Mouse (Mus musculus): ENCODE measurements at regions not wholly inside any gene's neighbourhood (a gene's known extent, or its start where the extent isn't known, plus 50 kb on each side); places are given as distances from the start of the nearest gene placed in this dataset.

- no peaks in the 10 kb centered on the region for H3K9me3 ChIP-seq (replicated peaks)
- DNase-seq (ENCODE audit: low spot score): no peak
- no peak overlapping the region for H3K27ac ChIP-seq
- no peaks in the 10 kb centered on the region for H3K36me3 ChIP-seq
- H3K4me1 ChIP-seq: peaks cover under 1% of the 10 kb centered on the region; the same call in 1 of the 2 replicates
- no peak overlapping the region for H3K4me3 ChIP-seq
- no peaks in the 10 kb centered on the region for H3K27me3 ChIP-seq (ENCODE audit: low read depth, poor library complexity, severe bottlenecking)
- 92% methylated on average over 3 of the region's 3 CpGs for WGBS
These were observed 313.7 kb downstream of the Pdcd6ip start for GRCm38 (mm10) chr9:113394320-113394719.

- Histone ChIP-seq H3K36me3 (no peaks in the 10 kb centered on the region), H3K27me3 (ENCODE audit: low read depth, poor library complexity, severe bottlenecking) (no peaks in the 10 kb centered on the region), H3K9me3 (replicated peaks) (no peaks in the 10 kb centered on the region), H3K4me1 (peaks cover 15% of the 10 kb centered on the region), H3K27ac (no peak overlapping the region), H3K4me3 (no peak overlapping the region)
- WGBS: 89% methylated on average over 12 of the region's 12 CpGs
- DNase-seq (ENCODE audit: low spot score): no peak
These were observed 320.7 kb downstream of the Pdcd6ip start for GRCm38 (mm10) chr9:113387356-113387755.

GRCm38 (mm10) chr9:113381591-113382110 is 326.4 kb downstream of the Pdcd6ip start:
- Histone ChIP-seq H3K27ac (no peak overlapping the region), H3K4me1 (peaks cover 27% of the 10 kb centered on the region), H3K27me3 (ENCODE audit: low read depth, poor library complexity, severe bottlenecking) (no peaks in the 10 kb centered on the region), H3K9me3 (replicated peaks) (no peaks in the 10 kb centered on the region), H3K36me3 (no peaks in the 10 kb centered on the region), H3K4me3 (peak overlapping the region; percentile 26)
- no peak for DNase-seq (ENCODE audit: low spot score)
- WGBS: 34% methylated on average over 13 of the region's 13 CpGs

GRCm38 (mm10) chr9:113380408-113381129 is 327.5 kb downstream of the Pdcd6ip start:
- H3K9me3 ChIP-seq (replicated peaks): no peaks in the 10 kb centered on the region
- no peaks in the 10 kb centered on the region for H3K36me3 ChIP-seq
- WGBS: 55% methylated on average over 17 of the region's 17 CpGs
- no peak overlapping the region for H3K4me3 ChIP-seq
- H3K4me1 ChIP-seq: peaks cover 27% of the 10 kb centered on the region
- no peaks in the 10 kb centered on the region for H3K27me3 ChIP-seq (ENCODE audit: low read depth, poor library complexity, severe bottlenecking)
- no peak for DNase-seq (ENCODE audit: low spot score)
- H3K27ac ChIP-seq: no peak overlapping the region

GRCm38 (mm10) chr9:113378525-113378924 is 329.5 kb downstream of the Pdcd6ip start:
- Histone ChIP-seq H3K27ac (no peak overlapping the region), H3K27me3 (ENCODE audit: low read depth, poor library complexity, severe bottlenecking) (no peaks in the 10 kb centered on the region), H3K36me3 (no peaks in the 10 kb centered on the region), H3K9me3 (replicated peaks) (no peaks in the 10 kb centered on the region), H3K4me3 (no peak overlapping the region), H3K4me1 (peaks cover 35% of the 10 kb centered on the region)
- 79% methylated on average over 2 of the region's 2 CpGs for WGBS
- no peak for DNase-seq (ENCODE audit: low spot score)

GRCm38 (mm10) chr9:113371718-113372306 is 336.2 kb downstream of the Pdcd6ip start:
- no peaks in the 10 kb centered on the region for H3K36me3 ChIP-seq
- no peak overlapping the region for H3K27ac ChIP-seq
- peaks cover 8% of the 10 kb centered on the region; the same call in 1 of the 2 replicates for H3K4me1 ChIP-seq
- 87% methylated on average over 7 of the region's 7 CpGs for whole genome bisulfite sequencing
- no peaks in the 10 kb centered on the region for H3K27me3 ChIP-seq (ENCODE audit: low read depth, poor library complexity, severe bottlenecking)
- no peaks in the 10 kb centered on the region for H3K9me3 ChIP-seq (replicated peaks)
- DNase-seq (ENCODE audit: low spot score): no peak
- H3K4me3 ChIP-seq: no peak overlapping the region

GRCm38 (mm10) chr9:113347942-113348341 is 360.1 kb downstream of the Pdcd6ip start:
- H3K4me3 ChIP-seq: no peak overlapping the region
- H3K36me3 ChIP-seq: no peaks in the 10 kb centered on the region
- no peaks in the 10 kb centered on the region for H3K9me3 ChIP-seq (replicated peaks)
- H3K27ac ChIP-seq: no peak overlapping the region
- no peak for DNase-seq (ENCODE audit: low spot score)
- WGBS: 86% methylated on average over 5 of the region's 5 CpGs
- H3K27me3 ChIP-seq (ENCODE audit: low read depth, poor library complexity, severe bottlenecking): no peaks in the 10 kb centered on the region
- H3K4me1 ChIP-seq: peaks cover 3% of the 10 kb centered on the region

- Histone ChIP-seq H3K9me3 (replicated peaks) (no peaks in the 10 kb centered on the region), H3K4me1 (peaks cover 9% of the 10 kb centered on the region), H3K4me3 (no peak overlapping the region), H3K27ac (no peak overlapping the region), H3K27me3 (ENCODE audit: low read depth, poor library complexity, severe bottlenecking) (no peaks in the 10 kb centered on the region), H3K36me3 (no peaks in the 10 kb centered on the region)
- WGBS: 89% methylated on average over 13 of the region's 13 CpGs
- no peak for DNase-seq (ENCODE audit: low spot score)
These were observed 361.5 kb downstream of the Pdcd6ip start for GRCm38 (mm10) chr9:113346531-113346930.

GRCm38 (mm10) chr9:113342131-113342530 is 365.9 kb downstream of the Pdcd6ip start:
- Histone ChIP-seq H3K27me3 (ENCODE audit: low read depth, poor library complexity, severe bottlenecking) (no peaks in the 10 kb centered on the region), H3K4me3 (no peak overlapping the region), H3K4me1 (peaks cover 9% of the 10 kb centered on the region), H3K36me3 (no peaks in the 10 kb centered on the region), H3K9me3 (replicated peaks) (no peaks in the 10 kb centered on the region), H3K27ac (no peak overlapping the region)
- 87% methylated on average over 7 of the region's 7 CpGs for WGBS
- no peak for DNase-seq (ENCODE audit: low spot score)

- Histone ChIP-seq H3K27me3 (ENCODE audit: low read depth, poor library complexity, severe bottlenecking) (no peaks in the 10 kb centered on the region), H3K36me3 (no peaks in the 10 kb centered on the region), H3K9me3 (replicated peaks) (no peaks in the 10 kb centered on the region), H3K4me1 (peaks cover 6% of the 10 kb centered on the region), H3K4me3 (no peak overlapping the region), H3K27ac (no peak overlapping the region)
- DNase-seq (ENCODE audit: low spot score): no peak
- 75% methylated on average over 6 of the region's 6 CpGs for WGBS
These were observed 367.2 kb downstream of the Pdcd6ip start for GRCm38 (mm10) chr9:113340838-113341237.

- Histone ChIP-seq H3K27me3 (ENCODE audit: low read depth, poor library complexity, severe bottlenecking) (no peaks in the 10 kb centered on the region), H3K4me3 (no peak overlapping the region), H3K36me3 (no peaks in the 10 kb centered on the region), H3K4me1 (peaks cover 6% of the 10 kb centered on the region), H3K9me3 (replicated peaks) (no peaks in the 10 kb centered on the region), H3K27ac (no peak overlapping the region)
- 86% methylated on average over 3 of the region's 3 CpGs for WGBS
- no peak for DNase-seq (ENCODE audit: low spot score)
These were observed 368.0 kb downstream of the Pdcd6ip start for GRCm38 (mm10) chr9:113340036-113340435.

- H3K4me1 ChIP-seq: no peaks in the 10 kb centered on the region
- no peaks in the 10 kb centered on the region for H3K36me3 ChIP-seq
- H3K4me3 ChIP-seq: no peak overlapping the region
- no peak overlapping the region for H3K27ac ChIP-seq
- 72% methylated on average over 3 of the region's 3 CpGs for WGBS
- H3K9me3 ChIP-seq (replicated peaks): no peaks in the 10 kb centered on the region
- DNase-seq (ENCODE audit: low spot score): no peak
- H3K27me3 ChIP-seq (ENCODE audit: low read depth, poor library complexity, severe bottlenecking): no peaks in the 10 kb centered on the region
These were observed 383.6 kb downstream of the Pdcd6ip start for GRCm38 (mm10) chr9:113324489-113324888.

- Histone ChIP-seq H3K36me3 (no peaks in the 10 kb centered on the region), H3K4me1 (no peaks in the 10 kb centered on the region), H3K4me3 (no peak overlapping the region), H3K9me3 (replicated peaks) (no peaks in the 10 kb centered on the region), H3K27ac (no peak overlapping the region), H3K27me3 (ENCODE audit: low read depth, poor library complexity, severe bottlenecking) (no peaks in the 10 kb centered on the region)
- DNase-seq (ENCODE audit: low spot score): no peak
- 89% methylated on average over 7 of the region's 7 CpGs for WGBS
These were observed 398.1 kb downstream of the Pdcd6ip start for GRCm38 (mm10) chr9:113309707-113310574.

Data from limb, embryonic 10.5 days (tissue).